Mouse (Mus musculus): ENCODE results near the gene Zfp366. TPM values are rescaled to one million over a fixed set of nuclear protein-coding genes. Genes with fewer than 3 reads are reported as not detected.

Zfp366 gene
- 0.36 and 0.50 TPM in 2 replicates for polyA plus RNA-seq (2016; fragmentation: Nextera tagmentation; extraction: Ambion mirVana)

GRCm38 (mm10) chr13:99184155-99184886 lies at the start of gene Zfp366:
Zfp366 (plus strand) TSS chr13:99184823.
- Histone ChIP-seq H3K9me3 (replicated peaks) (no peaks in the 10 kb centered on the region), H3K36me3 (no peaks in the 10 kb centered on the region), H3K27ac (no peak within 1 kb of the TSS), H3K4me1 (peaks cover 5% of the 10 kb centered on the region; the same call in 1 of the 2 replicates), H3K4me3 (0 out of 2 replicates have a peak within 1 kb of the TSS, but pooled peaks have one; percentile 9), H3K27me3 (ENCODE audit: low read depth, poor library complexity, severe bottlenecking) (no peaks in the 10 kb centered on the region)
- 66% methylated on average over 11 of the region's 11 CpGs for WGBS
- no peak for DNase-seq (ENCODE audit: low spot score)

- Histone ChIP-seq H3K27ac (no peak overlapping the region), H3K36me3 (no peaks in the 10 kb centered on the region), H3K4me1 (no peaks in the 10 kb centered on the region), H3K4me3 (no peak overlapping the region), H3K9me3 (replicated peaks) (no peaks in the 10 kb centered on the region), H3K27me3 (ENCODE audit: low read depth, poor library complexity, severe bottlenecking) (no peaks in the 10 kb centered on the region)
- 89% methylated on average over 12 of the region's 12 CpGs for WGBS
- no peak for DNase-seq (ENCODE audit: low spot score)
Observed at GRCm38 (mm10) chr13:99138351-99139255, 46.0 kb upstream of the Zfp366 start.

- H3K27me3 ChIP-seq (ENCODE audit: low read depth, poor library complexity, severe bottlenecking): peaks cover 16% of the 10 kb centered on the region; the same call in 1 of the 2 replicates
- 81% methylated on average over 13 of the region's 13 CpGs for WGBS
- no peak overlapping the region for H3K4me3 ChIP-seq
- H3K4me1 ChIP-seq: peaks cover 25% of the 10 kb centered on the region
- no peak overlapping the region for H3K27ac ChIP-seq
- H3K9me3 ChIP-seq (replicated peaks): no peaks in the 10 kb centered on the region
- H3K36me3 ChIP-seq: no peaks in the 10 kb centered on the region
- DNase-seq (ENCODE audit: low spot score): no peak
Observed at GRCm38 (mm10) chr13:99146355-99146871, 38.2 kb upstream of the Zfp366 start.

- WGBS: 80% methylated on average over 6 of the region's 6 CpGs
- H3K36me3 ChIP-seq: no peaks in the 10 kb centered on the region
Observed at GRCm38 (mm10) chr13:99147645-99148111, 36.9 kb upstream of the Zfp366 start.

DNA sequence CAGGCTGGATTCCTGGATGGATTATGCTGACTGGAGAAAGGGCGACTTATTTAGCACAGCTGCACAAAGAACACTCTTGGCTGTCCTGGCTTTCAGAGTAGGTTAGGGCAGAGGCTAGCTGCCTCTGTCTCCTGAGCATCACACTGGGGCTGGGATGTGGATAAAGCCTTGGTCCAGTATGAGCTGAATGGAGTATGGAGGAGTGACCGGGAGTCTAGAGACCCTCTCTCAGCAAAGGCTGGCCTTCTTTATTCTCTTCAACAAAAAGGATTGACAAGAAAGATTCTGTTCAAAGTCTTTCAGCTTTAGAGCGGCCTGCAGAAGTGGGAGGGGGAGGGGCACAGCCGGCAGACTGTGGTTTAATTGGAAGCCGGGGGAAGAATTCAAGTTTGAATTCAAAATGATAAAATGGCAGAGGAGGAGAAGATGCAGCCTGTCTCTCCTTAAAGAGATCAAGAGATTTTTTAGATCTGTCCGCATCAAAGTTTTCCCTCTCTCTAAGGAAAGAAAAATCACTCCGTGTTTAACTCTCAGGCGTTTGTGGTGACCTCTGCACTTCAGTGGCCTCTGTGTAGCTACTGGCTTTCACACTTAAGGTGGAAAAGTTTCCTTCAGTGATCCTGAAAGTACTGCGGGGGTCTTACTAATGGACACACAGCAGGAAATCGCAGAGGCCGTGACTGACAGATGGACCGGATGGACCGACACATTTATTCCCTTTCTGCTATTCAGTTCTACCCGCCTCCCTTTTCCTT lies 34.9 kb upstream of the Zfp366 start:
- H3K27ac ChIP-seq: no peak overlapping the region
- WGBS: 61% methylated on average over 14 of the region's 14 CpGs

More at GRCm38 (mm10) chr13:99147645-99148111, 36.9 kb upstream of the Zfp366 start:
- H3K27ac ChIP-seq: no peak overlapping the region
- H3K27me3 ChIP-seq (ENCODE audit: low read depth, poor library complexity, severe bottlenecking): peaks cover 28% of the 10 kb centered on the region
- DNase-seq (ENCODE audit: low spot score): no peak
- H3K4me3 ChIP-seq: no peak overlapping the region
- H3K9me3 ChIP-seq (replicated peaks): no peaks in the 10 kb centered on the region
- peaks cover 31% of the 10 kb centered on the region for H3K4me1 ChIP-seq

DNA sequence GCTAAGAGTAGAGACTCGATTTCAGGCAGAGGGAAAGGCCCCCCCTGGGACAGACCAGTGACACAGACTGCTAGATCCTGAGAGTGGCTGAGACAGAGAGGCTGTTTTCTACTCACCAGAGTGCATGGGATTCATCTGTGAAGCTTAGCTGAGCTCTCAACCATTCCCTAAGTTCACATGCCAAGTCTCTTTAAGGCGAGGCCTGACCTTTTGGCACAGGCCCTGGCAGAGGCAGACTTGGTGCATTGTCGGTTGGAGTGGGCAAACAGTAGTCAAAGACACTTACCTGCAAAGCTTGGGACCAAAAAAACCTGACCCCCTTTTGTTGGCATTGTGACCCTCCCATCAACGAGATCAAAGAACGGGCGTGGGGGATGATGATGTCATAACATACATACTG lies 34.0 kb upstream of the Zfp366 start:
- 81% methylated on average over 6 of the region's 6 CpGs for WGBS
- Histone ChIP-seq H3K9me3 (replicated peaks) (no peaks in the 10 kb centered on the region), H3K4me3 (no peak overlapping the region), H3K4me1 (peaks cover 33% of the 10 kb centered on the region), H3K27me3 (ENCODE audit: low read depth, poor library complexity, severe bottlenecking) (peaks cover 32% of the 10 kb centered on the region), H3K27ac (no peak overlapping the region), H3K36me3 (no peaks in the 10 kb centered on the region)
- DNase-seq (ENCODE audit: low spot score): no peak

More for the DNA sequence above, 34.9 kb upstream of the Zfp366 start:
- DNase-seq (ENCODE audit: low spot score): no peak
- Histone ChIP-seq H3K27me3 (ENCODE audit: low read depth, poor library complexity, severe bottlenecking) (peaks cover 35% of the 10 kb centered on the region), H3K36me3 (no peaks in the 10 kb centered on the region), H3K4me3 (no peak overlapping the region), H3K9me3 (replicated peaks) (no peaks in the 10 kb centered on the region), H3K4me1 (peaks cover 33% of the 10 kb centered on the region)

GRCm38 (mm10) chr13:99151121-99151520 lies 33.5 kb upstream of the Zfp366 start:
- H3K4me1 ChIP-seq: peaks cover 33% of the 10 kb centered on the region
- no peaks in the 10 kb centered on the region for H3K36me3 ChIP-seq
- no peak overlapping the region for H3K4me3 ChIP-seq
- no peak overlapping the region for H3K27ac ChIP-seq
- 54% methylated on average over 8 of the region's 8 CpGs for WGBS
- H3K27me3 ChIP-seq (ENCODE audit: low read depth, poor library complexity, severe bottlenecking): peaks cover 32% of the 10 kb centered on the region
- no peak for DNase-seq (ENCODE audit: low spot score)
- H3K9me3 ChIP-seq (replicated peaks): no peaks in the 10 kb centered on the region

GRCm38 (mm10) chr13:99152305-99152930 lies 32.2 kb upstream of the Zfp366 start:
- DNase-seq (ENCODE audit: low spot score): no peak
- 12% methylated on average over 18 of the region's 18 CpGs for WGBS
- no peaks in the 10 kb centered on the region for H3K36me3 ChIP-seq
- H3K27me3 ChIP-seq (ENCODE audit: low read depth, poor library complexity, severe bottlenecking): peaks cover 32% of the 10 kb centered on the region
- peak overlapping the region; percentile 27 for H3K4me3 ChIP-seq
- H3K27ac ChIP-seq: no peak overlapping the region
- no peaks in the 10 kb centered on the region for H3K9me3 ChIP-seq (replicated peaks)
- peaks cover 33% of the 10 kb centered on the region for H3K4me1 ChIP-seq

DNA sequence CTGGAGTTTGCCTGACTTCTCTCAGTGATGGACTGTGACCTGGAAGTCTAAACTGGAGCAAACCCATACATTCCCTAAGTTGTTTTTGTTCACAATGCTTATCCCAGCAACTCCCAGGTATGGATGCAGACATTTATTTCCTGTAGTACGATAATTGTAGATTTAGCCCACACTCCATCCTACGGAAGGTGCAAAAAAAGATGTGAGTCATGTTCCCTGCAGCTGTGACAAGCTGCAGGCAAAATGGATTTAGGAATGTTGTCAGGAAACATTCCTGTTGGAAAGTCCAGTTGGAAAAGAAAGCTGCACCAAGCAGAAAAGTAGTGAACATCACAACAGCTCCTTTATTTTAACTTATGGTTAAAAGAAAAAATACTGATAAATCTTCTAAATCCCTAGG lies 26.9 kb upstream of the Zfp366 start:
- no peak for DNase-seq (ENCODE audit: low spot score)
- Histone ChIP-seq H3K36me3 (no peaks in the 10 kb centered on the region), H3K27me3 (ENCODE audit: low read depth, poor library complexity, severe bottlenecking) (peaks cover 12% of the 10 kb centered on the region), H3K4me3 (no peak overlapping the region), H3K9me3 (replicated peaks) (no peaks in the 10 kb centered on the region), H3K4me1 (peaks cover 2% of the 10 kb centered on the region), H3K27ac (no peak overlapping the region)
- 88% methylated on average over 2 of the region's 2 CpGs for WGBS

GRCm38 (mm10) chr13:99158773-99159172 lies 25.9 kb upstream of the Zfp366 start:
- 87% methylated on average over 3 of the region's 3 CpGs for whole genome bisulfite sequencing
- Histone ChIP-seq H3K36me3 (no peaks in the 10 kb centered on the region), H3K27me3 (ENCODE audit: low read depth, poor library complexity, severe bottlenecking) (peaks cover 1% of the 10 kb centered on the region; the same call in 1 of the 2 replicates), H3K4me1 (peaks cover 11% of the 10 kb centered on the region), H3K4me3 (no peak overlapping the region), H3K9me3 (replicated peaks) (no peaks in the 10 kb centered on the region), H3K27ac (no peak overlapping the region)
- no peak for DNase-seq (ENCODE audit: low spot score)

DNA sequence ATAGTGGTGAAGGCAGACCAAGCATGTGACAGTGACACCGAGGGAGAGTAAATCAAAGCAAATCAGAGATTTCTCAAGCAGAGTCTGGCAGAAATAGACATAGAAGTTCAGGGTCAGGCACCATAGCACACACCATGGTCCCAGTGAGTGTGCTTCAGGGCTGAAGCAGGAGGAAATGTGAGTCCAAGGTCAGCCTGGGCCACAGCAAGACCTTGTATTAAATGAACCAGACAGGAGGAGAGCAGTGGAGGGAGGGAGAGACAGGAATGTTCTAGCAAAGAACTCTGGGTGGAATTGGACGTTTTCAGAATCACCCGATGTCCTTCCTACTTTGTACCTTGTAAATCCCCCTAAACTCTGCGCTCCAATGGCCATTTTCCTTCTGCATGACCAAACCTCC lies 21.6 kb upstream of the Zfp366 start:
- Histone ChIP-seq H3K9me3 (replicated peaks) (no peaks in the 10 kb centered on the region), H3K4me1 (peaks cover 29% of the 10 kb centered on the region), H3K27me3 (ENCODE audit: low read depth, poor library complexity, severe bottlenecking) (no peaks in the 10 kb centered on the region), H3K36me3 (no peaks in the 10 kb centered on the region), H3K4me3 (no peak overlapping the region), H3K27ac (no peak overlapping the region)
- WGBS: 90% methylated on average over 4 of the region's 4 CpGs
- no peak for DNase-seq (ENCODE audit: low spot score)
